Mouse (Mus musculus) testis, adult 2 months (tissue): ENCODE results near the gene Nfic. TPM values are rescaled to one million over a fixed set of nuclear protein-coding genes. Genes with fewer than 3 reads are reported as not detected.

Experiments
- H3K27ac ChIP-seq: fragments of 200-500 bp; 2 replicates; pipeline ENCODE4 v1.5.1; 2012; ENCODE audit warnings: low read depth, low read length; ENCODE audit not compliant: control insufficient read depth, insufficient read depth
- H3K27me3 ChIP-seq: fragments of 200-500 bp; 2 replicates; pipeline ENCODE4 v1.6.1; 2012; ENCODE audit warnings: mild to moderate bottlenecking, low read length, moderate library complexity; ENCODE audit not compliant: control insufficient read depth, insufficient read depth
- H3K36me3 ChIP-seq: fragments of 200-500 bp; 2 replicates; pipeline ENCODE4 v1.6.1; 2012; ENCODE audit warnings: mild to moderate bottlenecking, low read length; ENCODE audit not compliant: control insufficient read depth, insufficient read depth
- H3K4me1 ChIP-seq: fragments of 200-500 bp; 2 replicates; pipeline ENCODE4 v1.6.1; 2012; ENCODE audit warnings: low read length; ENCODE audit not compliant: control insufficient read depth, insufficient read depth
- H3K4me3 ChIP-seq: fragments of 200-500 bp; 2 replicates; pipeline ENCODE4 v1.5.1; 2012; ENCODE audit warnings: low read depth, mild to moderate bottlenecking, low read length, moderate library complexity, mixed read lengths; ENCODE audit not compliant: control insufficient read depth
- CTCF ChIP-seq: fragments of 200-500 bp; IDR thresholded peaks from 2 replicates; pipeline ENCODE4 v1.5.1; 2012; ENCODE audit warnings: low read depth, mild to moderate bottlenecking, inconsistent platforms, low read length, moderate library complexity; ENCODE audit not compliant: control insufficient read depth, insufficient read depth, insufficient replicate concordance
- POLR2A ChIP-seq: fragments of 200-500 bp; IDR thresholded peaks from 2 replicates; pipeline ENCODE4 v1.6.1; 2012; ENCODE audit warnings: low read depth, mild to moderate bottlenecking, inconsistent platforms, low read length, moderate library complexity; ENCODE audit not compliant: control insufficient read depth
- polyA plus RNA-seq: library from polyadenylated mRNA; depleted of rRNA; stranded (reverse); fragments of >200 nt; gene quantifications from 2 replicates; pipeline ENCODE4 v1.2.3, GENCODE M21; 2012

Gene Nfic
- polyA plus RNA-seq, 1 experiment, result 9.9 TPM

DNA sequence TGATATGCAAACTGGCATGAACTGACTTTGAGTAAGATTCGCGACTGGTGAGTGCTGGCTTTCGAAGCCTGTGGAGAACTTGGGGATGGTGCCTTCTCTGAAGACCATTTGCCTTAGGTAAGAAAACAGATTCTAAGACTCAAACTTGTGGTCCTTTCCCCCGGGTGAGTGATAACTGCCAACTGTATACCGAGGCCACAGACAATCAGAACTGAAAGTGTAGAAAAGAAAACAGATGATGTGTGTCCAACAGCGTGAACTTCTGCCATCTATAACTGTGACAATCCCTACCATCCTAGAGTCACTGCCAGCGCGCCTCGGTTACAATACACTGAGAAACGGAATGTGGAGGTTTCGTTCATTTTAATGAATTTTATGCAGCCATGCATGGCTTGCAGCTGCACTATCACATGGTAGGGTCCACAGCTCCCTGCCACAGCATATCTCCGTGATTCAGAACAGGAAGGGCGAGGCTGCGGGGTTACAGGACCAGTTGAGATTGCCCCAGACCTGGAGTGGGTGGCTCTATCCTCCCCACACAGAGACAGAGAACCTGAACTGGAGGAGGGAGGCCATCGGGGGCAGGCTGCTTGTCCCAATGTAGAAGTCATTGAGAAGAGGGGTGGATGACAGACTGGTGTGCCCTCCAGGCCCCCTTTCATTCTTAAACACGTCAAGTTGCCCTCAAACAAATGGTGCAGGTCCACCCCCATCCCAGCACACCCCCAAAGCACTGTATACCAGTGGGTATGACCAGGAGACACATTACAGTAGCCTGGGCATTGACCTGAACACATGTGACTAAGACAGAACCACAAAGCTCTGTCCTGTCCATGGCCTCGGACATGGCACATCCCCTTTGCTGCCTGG is 42.2 kb upstream of the Nfic start:
- peaks cover 10% of the 10 kb centered on the region for H3K4me1 ChIP-seq
- no peaks in the 10 kb centered on the region for H3K27me3 ChIP-seq
- no peaks in the 10 kb centered on the region for H3K36me3 ChIP-seq
- no peak overlapping the region for H3K4me3 ChIP-seq
- TF ChIP-seq POLR2A (no peak), CTCF (no peak)
- H3K27ac ChIP-seq, result no peak overlapping the region

DNA sequence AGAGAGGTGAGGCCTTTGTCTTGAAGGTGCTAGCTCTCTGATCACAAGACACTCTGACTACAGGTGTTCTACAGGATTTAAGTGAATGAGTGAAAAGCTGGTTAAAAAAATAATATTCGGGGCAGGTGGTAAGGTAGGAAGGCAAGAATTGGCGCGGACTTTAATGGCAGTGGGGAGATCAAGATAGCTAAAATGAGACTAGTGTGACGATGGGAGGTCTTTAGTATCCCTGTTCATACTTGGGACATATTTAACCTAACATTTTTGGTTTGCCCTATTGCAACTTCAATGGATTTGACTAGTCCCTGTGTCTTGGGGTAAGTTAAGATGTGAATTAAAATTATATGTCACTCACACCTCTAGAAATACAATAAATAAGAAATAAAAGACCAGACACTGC is 41.5 kb upstream of the Nfic start:
- Histone ChIP-seq H3K27me3 (no peaks in the 10 kb centered on the region), H3K36me3 (no peaks in the 10 kb centered on the region), H3K4me1 (peaks cover 10% of the 10 kb centered on the region), H3K4me3 (no peak overlapping the region), H3K27ac (no peak overlapping the region)
- no peak for TF ChIP-seq POLR2A

DNA sequence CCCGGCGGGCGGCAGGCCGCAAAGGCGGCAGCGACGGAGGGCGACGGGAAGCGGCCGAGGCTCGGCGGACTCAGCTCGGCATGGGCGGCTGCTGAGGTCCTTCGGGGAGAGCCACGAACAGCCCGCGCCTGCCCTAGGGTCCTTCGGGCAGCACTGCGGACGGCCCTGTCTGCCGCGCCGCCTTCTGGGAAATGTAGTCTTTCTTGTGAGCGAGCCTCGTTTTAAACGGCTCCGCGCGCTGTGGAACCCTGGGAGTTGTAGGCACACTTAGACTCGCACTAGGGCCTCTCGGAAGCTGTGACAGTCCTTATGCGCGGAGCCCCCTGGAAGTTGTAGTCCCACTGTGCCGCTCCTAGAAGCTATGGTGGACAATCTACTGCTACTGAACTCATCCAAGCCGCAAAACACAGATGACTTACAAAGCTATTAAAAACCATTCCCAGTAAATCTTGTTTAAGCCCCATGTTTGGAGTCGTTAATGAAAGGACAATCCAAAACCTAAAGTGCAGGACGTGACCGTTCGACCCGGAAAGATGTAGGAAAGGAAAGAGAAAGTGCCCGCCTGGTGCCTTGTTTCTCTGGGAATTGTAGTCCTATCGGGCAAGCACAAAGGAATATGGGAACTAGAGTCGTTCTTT is 40.9 kb upstream of the Nfic start, which contains the start of gene Ncln:
Ncln (minus strand) TSS at position 129 of the 638 bp plus-strand sequence.
- H3K27me3 ChIP-seq, result no peaks in the 10 kb centered on the region
- H3K4me1 ChIP-seq, result peaks cover 10% of the 10 kb centered on the region
- H3K27ac ChIP-seq, result peak within 1 kb of the TSS; percentile 77
- H3K4me3 ChIP-seq, result peak within 1 kb of the TSS; percentile 99
- no peaks in the 10 kb centered on the region for H3K36me3 ChIP-seq
- no peak for TF ChIP-seq CTCF
- TF ChIP-seq POLR2A, result peak; percentile 63

DNA sequence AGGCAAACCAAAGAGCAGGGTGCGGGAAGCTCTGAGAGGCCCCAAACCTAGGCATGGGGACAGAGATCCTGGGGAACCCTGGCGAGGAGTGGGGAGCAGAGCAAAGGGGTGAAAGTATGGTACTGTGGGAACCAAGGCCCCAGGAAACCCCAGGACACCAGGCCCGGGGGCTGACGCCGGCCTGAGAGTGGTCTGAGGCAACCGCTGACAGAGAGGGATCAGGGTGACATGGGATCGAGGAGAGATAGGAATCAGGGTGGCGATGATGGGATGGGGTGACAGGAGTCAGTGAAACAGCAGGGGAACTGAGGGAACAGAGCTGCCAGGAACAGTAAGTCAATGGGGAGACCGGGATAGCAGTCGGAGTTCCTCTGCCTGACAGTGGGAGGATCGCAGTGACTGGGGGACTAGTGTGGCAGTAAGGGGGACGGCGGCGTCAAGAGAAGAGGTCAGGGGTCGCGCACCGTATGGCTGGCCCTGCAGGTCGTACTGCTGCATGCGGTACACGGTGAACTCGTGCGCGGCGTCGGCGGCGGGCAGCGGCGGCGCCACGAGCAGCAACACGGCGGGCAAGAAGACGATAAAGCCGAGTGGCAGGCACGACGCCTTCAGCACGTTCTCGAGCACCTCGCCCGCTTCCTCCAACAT is 40.3 kb upstream of the Nfic start:
- Histone ChIP-seq H3K36me3 (no peaks in the 10 kb centered on the region), H3K4me1 (peaks cover 10% of the 10 kb centered on the region), H3K27me3 (no peaks in the 10 kb centered on the region), H3K4me3 (peak overlapping the region; percentile 99), H3K27ac (peak overlapping the region; percentile 65)
- TF ChIP-seq POLR2A, result no peak
- no peak for TF ChIP-seq CTCF

DNA sequence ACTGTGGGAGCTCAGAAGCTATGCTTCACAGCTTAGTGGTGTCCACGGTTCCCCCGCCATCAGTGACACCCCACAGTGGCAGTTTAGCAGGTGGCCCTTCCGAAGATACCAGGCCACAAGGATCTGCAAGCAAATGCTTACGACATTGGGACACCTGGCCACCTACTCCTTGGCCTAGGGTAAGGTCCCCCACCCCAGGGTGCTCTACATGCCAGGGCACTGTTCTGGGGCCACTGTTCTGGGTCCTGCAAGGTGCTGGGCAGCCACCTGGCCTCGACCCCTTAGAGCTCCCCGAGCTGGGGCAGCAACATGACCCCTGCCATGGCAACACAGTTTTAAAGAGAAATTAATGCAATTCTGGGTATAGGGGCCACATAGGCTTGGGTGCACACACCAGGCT is 39.7 kb upstream of the Nfic start:
- Histone ChIP-seq H3K4me3 (peak overlapping the region; percentile 99), H3K27me3 (no peaks in the 10 kb centered on the region), H3K4me1 (peaks cover 10% of the 10 kb centered on the region), H3K36me3 (no peaks in the 10 kb centered on the region), H3K27ac (no peak overlapping the region)
- TF ChIP-seq CTCF (no peak), POLR2A (no peak)

DNA sequence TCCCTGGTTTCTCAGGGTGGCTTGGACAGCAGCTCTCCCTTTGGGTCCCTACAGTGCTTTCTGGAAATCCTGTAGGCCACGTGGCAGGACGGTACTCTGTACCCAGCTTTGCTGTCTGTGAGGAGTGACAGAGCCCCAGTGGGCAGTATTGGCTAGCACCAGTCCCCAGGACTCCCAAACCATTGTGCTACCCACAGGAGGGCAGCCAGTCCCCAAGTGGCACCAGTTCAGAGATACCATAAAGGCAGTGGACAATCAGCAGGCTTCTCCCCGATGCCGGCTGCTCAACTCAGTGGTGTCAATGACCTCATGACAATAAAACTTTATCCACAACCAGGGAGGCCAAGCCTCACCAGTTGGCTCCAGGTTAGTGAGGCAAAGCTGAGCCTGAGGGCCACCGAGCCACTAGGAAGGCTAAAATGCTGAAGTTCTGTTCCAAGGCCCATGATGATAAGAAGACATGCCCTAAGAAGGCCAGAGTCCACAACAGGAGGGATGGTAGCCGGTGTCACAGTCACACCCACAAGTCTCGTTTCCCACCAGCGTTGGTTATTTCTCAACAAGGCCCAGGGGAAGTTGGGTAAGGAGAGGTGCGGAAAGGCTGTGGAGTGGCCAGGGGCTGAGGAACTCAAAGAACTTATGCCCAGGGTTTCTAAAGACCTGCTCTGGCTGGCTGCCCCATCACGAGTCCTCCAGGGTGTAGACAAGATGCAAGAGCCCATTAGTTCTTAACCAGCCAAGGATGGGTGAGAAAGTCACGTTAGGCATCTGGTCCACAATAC is 39.0 kb upstream of the Nfic start:
- Histone ChIP-seq H3K36me3 (no peaks in the 10 kb centered on the region; the same call in 1 of the 2 replicates), H3K4me3 (no peak overlapping the region), H3K27ac (no peak overlapping the region), H3K27me3 (no peaks in the 10 kb centered on the region), H3K4me1 (peaks cover 10% of the 10 kb centered on the region)
- TF ChIP-seq POLR2A (no peak), CTCF (no peak)
